Mouse (Mus musculus): Measurements from ENCODE around the gene Spdl1. TPM values are rescaled to one million over a fixed set of nuclear protein-coding genes. Genes with fewer than 3 reads are reported as not detected.

The Spdl1 gene
- total and polyA plus RNA-seq, 2 experiments = 0.07 to 0.18 TPM

GRCm38 (mm10) chr11:34762570-34763127 lies 70.8 kb downstream of the Spdl1 start:
- H3K27me3 ChIP-seq (ENCODE audit: control insufficient read depth, insufficient read depth, low read length) = no peaks in the 10 kb centered on the region

GRCm38 (mm10) chr11:34762125-34762524 lies 71.3 kb downstream of the Spdl1 start:
- Histone ChIP-seq H3K4me3 (ENCODE audit: insufficient read depth, low read depth, low read length) (no peak overlapping the region), H3K9ac (ENCODE audit: low read depth, low read length) (no peak overlapping the region), H3K27me3 (ENCODE audit: control insufficient read depth, insufficient read depth, low read length) (no peaks in the 10 kb centered on the region), H3K79me2 (ENCODE audit: control insufficient read depth, insufficient read depth, low read length) (no peaks in the 10 kb centered on the region), H3K27ac (replicated peaks; ENCODE audit: insufficient read depth, low read depth, low read length) (no peak overlapping the region), H3K4me1 (ENCODE audit: control insufficient read depth, insufficient read depth, low read length) (no peaks in the 10 kb centered on the region), H3K36me3 (ENCODE audit: control insufficient read depth, insufficient read depth, low read length) (no peaks in the 10 kb centered on the region)
- no peak for DNase-seq (ENCODE audit: extremely low read depth, low read depth, low spot score)
- TF ChIP-seq CTCF (IDR thresholded peaks at IDR 0.05; ENCODE audit: low read depth, low read length) (no peak), POLR2A (IDR thresholded peaks at IDR 0.05; ENCODE audit: extremely low read depth, insufficient read depth, low read length) (no peak)
- 81% methylated on average over 6 of the region's 6 CpGs for WGBS

More at GRCm38 (mm10) chr11:34762570-34763127, 70.8 kb downstream of the Spdl1 start:
- Histone ChIP-seq H3K4me1 (ENCODE audit: control insufficient read depth, insufficient read depth, low read length) (no peaks in the 10 kb centered on the region), H3K27ac (replicated peaks; ENCODE audit: insufficient read depth, low read depth, low read length) (no peak overlapping the region), H3K79me2 (ENCODE audit: control insufficient read depth, insufficient read depth, low read length) (no peaks in the 10 kb centered on the region), H3K9ac (ENCODE audit: low read depth, low read length) (no peak overlapping the region), H3K36me3 (ENCODE audit: control insufficient read depth, insufficient read depth, low read length) (no peaks in the 10 kb centered on the region), H3K4me3 (ENCODE audit: insufficient read depth, low read depth, low read length) (no peak overlapping the region)
- WGBS = 87% methylated on average over 5 of the region's 5 CpGs
- TF ChIP-seq POLR2A (IDR thresholded peaks at IDR 0.05; ENCODE audit: extremely low read depth, insufficient read depth, low read length) (no peak), CTCF (IDR thresholded peaks at IDR 0.05; ENCODE audit: low read depth, low read length) (no peak)
- DNase-seq (ENCODE audit: extremely low read depth, low read depth, low spot score) = no peak

GRCm38 (mm10) chr11:34759582-34759981 lies 73.9 kb downstream of the Spdl1 start:
- no peaks in the 10 kb centered on the region for H3K4me1 ChIP-seq (ENCODE audit: control insufficient read depth, insufficient read depth, low read length)
- TF ChIP-seq CTCF (IDR thresholded peaks at IDR 0.05; ENCODE audit: low read depth, low read length) (no peak), POLR2A (IDR thresholded peaks at IDR 0.05; ENCODE audit: extremely low read depth, insufficient read depth, low read length) (no peak)
- H3K36me3 ChIP-seq (ENCODE audit: control insufficient read depth, insufficient read depth, low read length) = no peaks in the 10 kb centered on the region
- WGBS = 73% methylated on average over 4 of the region's 4 CpGs
- H3K4me3 ChIP-seq (ENCODE audit: insufficient read depth, low read depth, low read length) = no peak overlapping the region
- no peaks in the 10 kb centered on the region for H3K27me3 ChIP-seq (ENCODE audit: control insufficient read depth, insufficient read depth, low read length)
- H3K27ac ChIP-seq (replicated peaks; ENCODE audit: insufficient read depth, low read depth, low read length) = no peak overlapping the region
- H3K9ac ChIP-seq (ENCODE audit: low read depth, low read length) = no peak overlapping the region
- no peaks in the 10 kb centered on the region for H3K79me2 ChIP-seq (ENCODE audit: control insufficient read depth, insufficient read depth, low read length)
- no peak for DNase-seq (ENCODE audit: extremely low read depth, low read depth, low spot score)

Other genes starting within 250 kb of the Spdl1 start
- gene Dock2, start 49.7 kb downstream of the Spdl1 start, total RNA-seq (2014; rRNA removed) = 4.0 and 4.9 TPM in 2 replicates
- 0.44 and 0.95 TPM in 2 replicates for gene Dock2, start 49.7 kb downstream of the Spdl1 start, polyA plus RNA-seq (2012; rRNA removed)